Mouse (Mus musculus): ENCODE results near the gene C1qtnf6. TPM values are rescaled to one million over a fixed set of nuclear protein-coding genes. Genes with fewer than 3 reads are reported as not detected.
A peak's percentile ranks its signal among the peaks of the same experiment; 100 is the strongest.

Gene C1qtnf6
- total RNA-seq, 4 experiments from 2014 or later: 8.2 to 12.6 (median 9.5) TPM

GRCm38 (mm10) chr15:78515759-78516158, 15.5 kb downstream of the C1qtnf6 start:
- DNase-seq (ENCODE audit: low spot score): no peak

GRCm38 (mm10) chr15:78514393-78515146, 16.6 kb downstream of the C1qtnf6 start:
- peak; percentile 84 for DNase-seq (ENCODE audit: low spot score)

- no peak for DNase-seq (ENCODE audit: low spot score)
Observed at GRCm38 (mm10) chr15:78513019-78513418, 18.2 kb downstream of the C1qtnf6 start.

DNA sequence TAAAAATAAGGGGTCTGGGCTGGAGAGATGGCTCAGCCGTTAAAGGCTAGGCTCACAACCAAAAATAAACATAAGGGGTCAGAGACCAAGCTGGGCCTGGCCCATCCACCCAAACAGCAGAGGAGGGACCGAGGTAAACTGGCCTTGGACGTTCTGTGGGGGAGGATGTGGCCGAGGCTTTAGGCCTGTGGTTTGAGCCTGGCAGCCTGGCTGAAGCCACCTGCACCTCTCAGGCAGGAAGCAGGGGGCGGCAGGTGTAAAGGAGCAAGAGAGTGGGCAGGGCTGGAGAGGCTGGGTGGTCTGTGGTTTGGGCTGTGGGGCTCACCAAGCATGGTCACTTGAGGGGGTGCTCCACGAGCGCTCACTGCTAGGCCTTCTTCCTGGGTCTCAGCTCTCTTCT, 19.3 kb downstream of the C1qtnf6 start:
- no peak for DNase-seq (ENCODE audit: low spot score)

GRCm38 (mm10) chr15:78510736-78511135, 20.5 kb downstream of the C1qtnf6 start:
- DNase-seq (ENCODE audit: low spot score): no peak

GRCm38 (mm10) chr15:78510121-78510576, 21.1 kb downstream of the C1qtnf6 start:
- no peak for DNase-seq (ENCODE audit: low spot score)

- DNase-seq (ENCODE audit: low spot score): no peak
Observed at GRCm38 (mm10) chr15:78509297-78509899, 21.8 kb downstream of the C1qtnf6 start.

GRCm38 (mm10) chr15:78508443-78508842, 22.8 kb downstream of the C1qtnf6 start:
- no peak for DNase-seq (ENCODE audit: low spot score)

DNA sequence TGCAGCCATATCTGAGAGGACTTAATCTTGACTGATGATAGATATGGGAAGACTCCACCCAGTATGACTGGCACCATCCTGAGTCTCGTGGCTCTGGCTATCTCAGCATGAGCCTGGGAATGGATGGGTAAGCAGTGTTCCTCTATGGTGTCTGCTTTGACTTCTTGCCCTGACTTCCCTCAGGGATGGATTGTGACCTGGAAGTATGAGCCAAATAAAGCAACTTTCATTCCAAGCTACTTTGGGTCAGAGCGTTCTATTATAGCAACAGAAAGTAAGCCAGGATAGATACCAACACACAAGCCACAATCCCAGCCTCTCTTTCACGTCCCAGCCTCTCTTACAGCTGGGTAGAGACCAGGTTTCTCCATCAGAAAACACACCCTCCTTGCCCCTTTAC, 25.7 kb downstream of the C1qtnf6 start:
- no peak for DNase-seq (ENCODE audit: low spot score)

GRCm38 (mm10) chr15:78504816-78505215, 26.4 kb downstream of the C1qtnf6 start:
- no peak for DNase-seq (ENCODE audit: low spot score)

DNA sequence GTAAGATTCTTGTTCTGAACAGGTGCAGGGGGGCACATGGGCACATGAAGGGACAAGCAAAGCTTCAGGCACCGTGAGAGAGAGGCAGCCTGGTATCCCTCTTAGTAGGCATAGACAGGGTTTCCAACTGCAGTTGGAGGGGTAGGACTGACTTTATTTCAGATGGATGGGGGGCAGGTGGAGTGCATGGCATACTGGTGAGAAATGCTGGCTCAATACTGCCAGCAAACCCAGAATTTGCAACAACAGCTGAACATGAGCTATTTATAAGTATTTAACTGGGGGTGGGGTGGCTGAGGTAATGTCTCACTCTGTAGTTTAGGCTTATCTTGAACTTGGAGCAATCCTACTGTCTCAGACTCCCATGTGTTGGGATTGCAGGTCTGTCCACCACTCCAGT, 27.2 kb downstream of the C1qtnf6 start:
- DNase-seq (ENCODE audit: low spot score): no peak

DNA sequence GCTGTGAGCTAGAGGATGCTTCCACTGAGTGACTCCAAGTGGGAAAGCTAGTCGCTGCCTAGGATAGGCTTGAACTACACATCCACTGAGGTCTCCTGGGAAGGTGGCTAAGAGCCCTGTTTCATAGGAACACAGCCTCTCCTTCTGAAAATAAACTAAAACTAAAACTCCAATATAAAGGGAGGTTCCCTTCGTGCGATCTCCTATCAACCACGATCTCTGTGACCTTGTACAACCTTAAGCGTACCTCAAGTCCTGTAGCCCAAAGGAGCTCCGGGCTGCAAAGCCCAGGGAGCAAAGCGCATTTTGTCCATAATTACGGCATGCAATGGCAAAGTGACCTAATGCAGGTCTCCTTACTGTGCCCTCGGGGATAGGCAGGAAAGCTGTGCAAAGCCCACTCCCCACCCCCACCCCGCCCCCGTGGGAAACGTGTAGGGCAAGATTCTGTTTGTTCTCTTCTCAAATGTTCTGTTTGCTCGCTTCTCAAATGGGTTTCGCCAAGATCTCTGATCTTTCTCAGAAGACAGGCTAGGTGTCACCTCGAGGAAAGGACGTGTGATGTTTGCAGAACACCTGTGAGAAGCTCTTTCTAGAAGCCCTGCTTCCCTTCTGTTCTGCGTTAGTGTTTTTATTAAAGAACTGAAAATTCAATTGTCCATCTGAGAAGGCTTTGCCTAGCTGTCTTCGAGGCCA, 28.6 kb downstream of the C1qtnf6 start:
- DNase-seq (ENCODE audit: low spot score): no peak

GRCm38 (mm10) chr15:78494968-78495406, 36.2 kb downstream of the C1qtnf6 start, which contains the start of gene Il2rb:
Gene Il2rb, minus strand, starts transcription at chr15:78495271.
- no peak for DNase-seq (ENCODE audit: low spot score)

GRCm38 (mm10) chr15:78493401-78494010, 37.7 kb downstream of the C1qtnf6 start:
- DNase-seq (ENCODE audit: low spot score): no peak

DNA sequence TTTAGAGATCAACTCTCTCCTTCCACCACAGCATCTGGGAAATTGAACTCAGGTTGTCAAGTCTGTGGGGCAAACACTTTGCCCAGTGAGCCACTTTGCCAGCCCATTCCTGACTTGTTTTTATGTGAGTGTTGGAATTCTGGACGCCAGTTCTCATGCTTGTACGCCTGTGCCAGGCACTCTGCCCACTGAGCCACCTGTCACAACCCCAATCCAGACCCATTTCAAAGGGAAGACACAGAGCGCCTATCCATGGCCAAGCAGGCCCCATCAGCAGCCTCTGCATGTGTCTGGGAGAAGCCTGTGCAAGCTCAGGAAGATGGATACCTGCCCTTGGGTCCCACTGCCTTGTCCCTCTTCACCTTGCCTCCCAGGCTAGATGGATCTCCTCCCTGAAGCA, 39.9 kb downstream of the C1qtnf6 start:
- DNase-seq (ENCODE audit: low spot score): no peak

- no peak for DNase-seq (ENCODE audit: low spot score)
Observed at GRCm38 (mm10) chr15:78489906-78490305, 41.3 kb downstream of the C1qtnf6 start.

DNA sequence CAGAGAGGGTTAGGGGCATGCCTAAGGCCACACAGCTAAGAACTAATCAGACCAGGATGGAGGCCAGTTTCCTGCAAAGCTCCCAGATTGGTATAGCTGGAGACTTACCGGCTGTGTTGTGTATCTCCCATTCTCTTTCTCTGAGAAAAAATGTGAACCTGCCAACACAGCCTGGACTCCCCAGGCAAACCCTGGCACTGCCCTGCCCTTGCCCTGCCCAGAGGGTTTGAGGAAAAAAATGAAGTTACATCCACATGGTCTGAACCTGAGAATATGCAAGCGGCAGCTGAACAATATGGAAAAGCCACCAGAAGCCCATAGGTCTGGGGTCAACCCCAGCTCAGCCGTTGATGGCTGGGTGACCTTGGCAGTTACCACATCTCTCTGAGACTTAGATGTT, 42.0 kb downstream of the C1qtnf6 start:
- no peak for DNase-seq (ENCODE audit: low spot score)

GRCm38 (mm10) chr15:78487066-78487465, 44.1 kb downstream of the C1qtnf6 start:
- no peak for DNase-seq (ENCODE audit: low spot score)

- DNase-seq (ENCODE audit: low spot score): no peak
Observed at GRCm38 (mm10) chr15:78486564-78486963, 44.7 kb downstream of the C1qtnf6 start.

- DNase-seq (ENCODE audit: low spot score): no peak
Observed at GRCm38 (mm10) chr15:78483311-78483710, 47.9 kb downstream of the C1qtnf6 start.

DNA sequence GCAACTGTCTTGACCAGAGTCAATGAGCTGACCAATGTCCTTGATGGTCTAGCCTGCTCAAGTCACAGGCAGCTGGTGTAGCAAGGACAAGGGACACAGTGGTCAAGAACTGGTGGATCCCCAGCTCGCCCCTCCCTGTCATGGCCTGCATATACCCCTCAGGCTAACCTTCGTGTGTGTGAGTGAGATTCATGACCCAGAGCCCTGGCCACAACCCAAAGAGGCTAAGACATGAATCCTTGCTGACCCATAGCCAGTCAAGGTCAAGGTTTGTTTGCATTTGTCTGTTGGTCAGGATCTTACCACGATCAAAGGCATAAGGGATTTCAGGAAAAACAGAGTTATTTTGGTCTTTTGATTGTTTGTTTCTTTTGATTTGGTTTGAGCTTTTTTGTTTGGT, 48.7 kb downstream of the C1qtnf6 start:
- no peak for DNase-seq (ENCODE audit: low spot score)

- no peak for DNase-seq (ENCODE audit: low spot score)
Observed at GRCm38 (mm10) chr15:78481448-78482000, 49.7 kb downstream of the C1qtnf6 start.
